Mouse (Mus musculus): ENCODE data around the gene Cpa2.

Gene Cpa2

DNA sequence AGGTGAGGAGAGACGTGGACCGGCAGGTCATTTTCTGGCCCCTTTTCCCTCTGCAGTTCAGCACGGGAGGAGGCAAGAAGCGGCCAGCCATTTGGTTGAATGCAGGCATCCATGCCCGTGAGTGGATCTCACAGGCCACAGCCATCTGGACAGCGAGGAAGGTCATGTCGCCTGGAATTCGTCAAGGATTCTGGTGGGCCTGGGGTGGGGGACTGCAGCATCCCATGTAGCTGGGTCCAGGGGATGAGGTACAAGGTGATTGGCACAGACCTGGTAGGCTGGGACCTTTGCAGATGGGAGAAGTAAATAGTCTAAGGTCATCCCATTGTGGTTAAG lies 39.4 kb downstream of the Cpa2 start:
- DNase-seq, result no peak

DNA sequence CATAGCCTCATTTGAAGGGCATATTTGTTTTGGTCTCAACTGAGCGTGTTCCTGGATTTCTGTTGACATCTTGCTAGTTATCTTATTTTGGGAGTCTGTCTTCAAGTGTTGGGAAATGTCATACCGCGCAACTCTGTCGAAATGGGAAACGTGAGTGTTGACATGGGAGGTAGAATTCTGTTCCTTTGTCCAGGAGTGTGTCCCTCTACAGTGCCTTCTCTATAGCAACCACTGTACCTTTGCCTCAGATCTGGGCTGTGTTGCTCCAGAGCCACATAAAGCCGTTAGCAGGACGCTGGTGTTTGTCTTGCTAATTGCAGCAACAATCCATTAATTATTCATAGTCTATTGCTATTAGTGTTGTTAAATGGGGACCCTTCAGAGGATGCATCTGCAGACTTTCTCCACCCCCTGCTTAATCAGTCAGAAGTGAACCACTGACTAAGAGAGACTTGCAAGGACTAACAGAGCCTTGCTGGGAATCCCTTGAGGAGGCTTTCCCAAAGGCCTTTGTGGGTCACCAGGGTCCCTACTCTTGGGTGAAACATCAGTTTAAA lies 45.6 kb downstream of the Cpa2 start:
- DNase-seq, result no peak

DNA sequence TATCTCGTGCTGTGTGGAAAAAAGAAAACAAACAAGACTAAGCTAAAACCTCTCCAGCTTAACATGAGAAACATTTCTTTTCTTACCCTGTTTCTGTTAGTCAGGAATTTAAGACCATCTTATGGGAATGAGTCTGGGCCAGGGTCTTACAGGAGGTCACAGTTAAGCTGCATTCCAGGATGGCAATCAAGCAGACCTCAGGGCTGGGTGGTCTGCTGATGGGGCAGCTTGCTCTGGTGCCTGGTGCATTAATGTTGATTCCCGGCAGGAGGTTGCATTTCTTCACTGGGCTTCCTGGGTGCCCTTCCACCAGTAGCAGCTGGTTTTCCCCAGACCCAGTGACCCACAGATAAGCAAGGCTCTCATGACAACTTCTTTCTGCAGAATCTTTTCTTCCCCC lies 48.4 kb downstream of the Cpa2 start:
- no peak for DNase-seq

DNA sequence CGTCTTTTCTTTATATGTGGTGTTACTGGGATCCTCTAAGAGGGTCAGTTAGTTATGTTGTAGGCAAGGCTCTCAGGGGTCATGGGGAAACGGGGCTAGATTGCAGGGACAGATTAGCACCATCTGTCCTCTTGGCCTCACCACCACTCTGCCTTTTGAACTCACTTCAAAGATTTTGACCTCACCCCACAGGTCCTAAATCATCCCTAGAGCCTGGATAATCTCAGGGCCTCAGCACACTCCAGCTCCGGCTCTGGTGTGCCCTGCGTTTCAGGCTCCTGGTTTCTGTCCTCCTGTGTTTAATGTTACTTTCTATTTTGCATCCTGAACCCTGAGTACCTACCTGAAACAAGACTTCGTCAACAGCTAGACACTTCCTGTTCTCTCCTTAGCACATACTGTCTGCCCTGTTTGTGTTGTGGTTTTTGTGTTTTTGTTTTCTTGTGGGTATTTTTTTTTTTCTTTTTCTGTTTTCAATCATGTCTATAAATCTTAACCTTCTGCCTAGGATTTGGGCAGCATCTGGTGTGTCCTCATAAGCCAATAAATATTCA lies 50.5 kb downstream of the Cpa2 start:
- DNase-seq, result no peak

DNA sequence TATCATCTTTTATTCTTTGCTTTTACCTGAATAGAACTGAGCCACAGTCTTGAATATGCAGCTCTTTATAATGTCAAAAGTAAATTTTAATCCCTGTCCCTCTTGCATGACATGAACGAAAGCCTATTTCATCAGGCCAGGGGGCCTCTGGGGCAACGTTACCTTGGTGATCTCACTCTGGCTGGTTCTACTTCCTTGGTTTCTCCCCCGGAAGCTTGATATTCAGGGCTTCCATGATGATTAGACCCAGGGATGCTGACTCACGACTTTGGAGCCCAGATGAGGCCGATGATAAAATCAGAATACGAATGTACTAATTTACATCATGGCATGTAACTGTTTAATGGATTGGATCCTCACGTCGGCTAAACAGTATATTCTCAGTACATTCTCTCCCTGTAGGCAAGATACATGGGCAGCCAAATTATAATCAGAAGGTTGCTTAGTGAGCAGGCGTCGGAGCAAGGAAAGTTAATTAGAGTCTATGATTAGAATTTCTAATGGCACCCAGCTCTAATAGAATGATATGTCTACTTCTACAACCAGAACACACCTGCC lies 51.1 kb downstream of the Cpa2 start:
- no peak for DNase-seq

DNA sequence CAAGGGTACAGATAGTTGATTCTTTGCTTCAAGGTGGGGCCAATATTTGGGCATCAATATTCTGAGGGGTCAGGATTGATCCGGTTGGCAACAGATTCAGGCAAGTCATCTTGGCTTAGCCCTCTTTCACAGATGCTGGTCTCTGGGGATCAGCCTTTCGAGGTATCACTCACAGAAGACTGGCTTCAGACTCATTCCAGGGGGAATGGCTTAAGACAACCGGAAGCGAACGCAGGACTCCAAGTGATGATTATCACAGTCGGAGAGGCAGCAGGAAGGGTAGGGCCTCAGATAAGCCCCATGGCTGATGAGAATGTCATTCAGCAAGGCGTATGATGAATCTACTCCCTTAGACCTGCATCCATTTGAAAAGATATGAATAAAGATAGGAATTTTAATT lies 53.0 kb downstream of the Cpa2 start:
- no peak for DNase-seq

DNA sequence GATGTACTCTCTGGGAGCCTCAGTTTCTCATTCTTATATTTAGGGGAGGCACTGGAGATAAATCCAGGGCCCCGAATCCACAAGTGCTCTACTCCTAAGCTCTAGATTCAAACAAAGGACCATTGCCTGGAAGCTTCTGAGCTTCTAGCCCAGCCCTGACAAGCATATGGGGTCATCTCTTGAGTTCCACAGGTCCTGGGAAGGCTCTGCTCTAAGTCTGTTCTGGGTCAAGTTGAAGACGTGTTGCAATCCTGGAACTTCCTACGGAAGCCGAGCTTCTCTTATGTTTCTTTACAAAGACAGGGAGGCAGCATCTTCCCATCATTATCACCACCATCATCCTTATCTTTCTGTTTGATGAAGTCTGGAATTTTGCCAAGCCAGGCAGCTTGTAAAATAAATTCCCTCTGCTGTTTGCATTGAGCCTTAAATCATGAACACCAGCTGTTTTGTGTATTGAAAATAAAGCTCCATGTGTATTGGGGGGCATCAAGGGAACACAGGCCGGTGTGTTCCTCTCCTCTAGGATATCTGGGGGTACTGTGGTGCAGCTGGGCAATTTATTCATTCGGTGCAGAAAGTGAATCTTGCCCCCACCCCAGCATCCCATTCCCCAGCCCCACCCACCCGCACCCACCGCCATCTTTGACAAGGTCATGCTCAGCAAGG lies 55.0 kb downstream of the Cpa2 start:
- no peak for DNase-seq

DNA sequence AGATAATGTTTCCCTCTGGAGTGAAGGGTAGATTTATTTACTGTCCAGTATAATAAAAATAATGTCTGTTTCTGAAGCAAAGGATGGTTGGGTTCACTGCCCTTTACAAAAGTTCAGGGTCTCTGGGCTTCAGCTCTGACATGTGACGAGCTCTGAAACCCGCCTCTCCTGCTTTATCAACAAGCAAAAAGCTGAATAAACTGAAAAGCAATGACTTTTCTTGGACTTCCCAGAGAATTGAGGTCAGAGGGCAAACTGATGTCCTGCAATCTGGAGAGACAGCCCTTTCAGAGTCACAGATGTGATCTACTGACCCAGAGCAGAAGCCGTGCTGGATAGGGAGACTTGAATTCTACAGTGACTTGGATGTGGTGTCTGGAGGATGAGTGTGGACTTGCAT lies 58.7 kb downstream of the Cpa2 start:
- peak; percentile 57 for DNase-seq

DNA sequence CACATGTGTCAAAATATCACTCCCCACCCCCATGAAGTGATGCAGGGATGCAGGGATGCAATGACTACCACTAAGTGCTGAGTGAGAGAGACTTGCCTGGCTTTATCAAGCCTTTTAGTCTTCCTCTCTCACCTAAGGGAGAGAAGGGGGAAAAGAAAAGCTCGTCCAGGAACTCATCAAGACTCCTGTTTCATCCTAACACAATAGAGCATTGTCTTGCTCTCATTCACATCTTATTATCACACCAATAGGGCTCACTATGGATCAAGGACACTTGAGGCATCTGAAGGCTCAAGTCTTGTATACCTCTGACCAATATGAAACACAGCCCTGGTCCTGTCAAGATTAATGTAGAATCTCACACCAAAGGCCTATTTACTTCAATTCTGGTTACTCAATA lies 59.6 kb downstream of the Cpa2 start:
- DNase-seq, result no peak

DNA sequence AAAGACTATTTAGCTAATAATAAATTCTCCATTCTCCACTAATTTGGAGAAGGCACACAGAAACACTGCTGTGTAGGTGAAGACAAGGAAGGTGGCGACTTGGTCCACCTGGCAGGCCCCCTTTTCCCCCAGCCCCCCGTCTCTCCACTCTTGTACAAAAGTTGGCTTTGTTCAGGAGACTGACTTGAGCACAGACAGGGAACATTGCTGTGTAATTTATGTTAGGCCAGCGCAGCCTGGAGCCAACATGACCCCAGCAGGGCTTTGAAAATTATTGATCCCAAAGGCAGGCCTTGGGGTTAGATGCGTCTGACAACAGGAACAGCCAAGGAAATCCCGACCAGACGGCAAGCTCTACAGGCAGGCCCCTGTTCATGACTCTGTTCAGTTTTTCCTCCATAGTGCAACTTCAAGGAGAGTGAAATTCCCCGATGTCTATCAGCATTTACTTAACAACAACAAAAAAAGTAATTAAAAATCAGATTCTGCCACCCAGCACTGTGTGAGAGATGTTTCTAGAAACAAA lies 63.0 kb downstream of the Cpa2 start:
- DNase-seq, result no peak

DNA sequence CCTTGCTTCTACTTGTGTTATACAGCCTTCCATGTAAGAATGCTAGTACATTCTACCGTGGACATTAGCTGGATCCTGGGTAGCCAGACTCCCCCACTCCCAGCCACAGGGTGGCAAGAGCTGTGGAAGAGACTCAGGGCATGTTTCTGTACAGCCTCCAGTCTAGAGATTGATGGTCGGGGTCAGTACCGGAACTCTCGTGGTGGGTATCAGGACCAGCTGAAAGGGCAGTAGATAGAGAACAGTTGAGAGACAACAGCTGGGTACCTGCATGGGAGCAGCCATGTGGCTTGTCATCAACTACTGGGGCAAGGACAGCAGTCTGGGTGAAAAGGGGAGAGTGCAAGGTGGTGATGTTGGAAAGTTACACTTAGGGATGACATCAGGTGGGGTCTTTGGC lies 63.7 kb downstream of the Cpa2 start:
- DNase-seq, result no peak

DNA sequence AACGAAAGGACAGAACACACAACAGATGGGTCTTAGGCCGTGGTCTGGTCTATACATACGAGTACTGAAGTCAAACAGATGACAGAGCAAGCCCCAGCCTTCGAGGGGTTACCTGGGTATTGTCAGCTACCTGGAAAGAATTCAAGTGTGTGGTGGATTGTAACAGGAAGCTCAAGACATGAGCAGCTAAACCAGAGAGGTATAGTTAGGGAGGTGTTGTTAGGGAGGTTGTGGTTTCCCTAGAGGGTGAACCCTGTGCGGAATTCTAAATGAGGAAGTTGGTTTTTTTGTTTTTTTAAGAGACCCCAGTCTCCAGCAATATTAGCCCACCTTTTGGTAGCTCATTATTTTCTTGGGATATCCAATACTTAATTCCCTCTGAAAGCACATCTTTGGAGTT lies 64.3 kb downstream of the Cpa2 start:
- DNase-seq, result no peak

DNA sequence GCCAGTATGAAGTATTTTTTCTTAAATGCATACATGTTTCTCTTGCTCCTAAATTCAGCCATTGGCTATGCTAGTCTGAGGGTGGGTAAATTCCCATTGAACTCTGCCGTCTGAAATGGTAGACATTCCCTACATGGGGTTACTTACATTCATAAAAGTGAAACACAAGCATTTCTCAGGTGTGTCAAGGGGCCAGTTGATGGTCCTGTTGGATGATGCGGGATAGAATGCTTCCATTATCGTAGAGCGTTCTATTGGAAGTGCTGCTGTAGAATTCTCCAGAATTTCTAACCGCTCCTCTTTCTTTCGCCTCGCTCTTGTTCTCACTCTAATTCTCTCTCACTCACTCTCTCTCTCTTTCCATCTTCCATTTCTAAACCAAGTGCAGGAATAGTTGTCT lies 69.3 kb downstream of the Cpa2 start, which contains the start of gene Cpa5:
TSS of gene Cpa5 (plus strand) at position 301 of the 400 bp plus-strand sequence.
- DNase-seq, result no peak

DNA sequence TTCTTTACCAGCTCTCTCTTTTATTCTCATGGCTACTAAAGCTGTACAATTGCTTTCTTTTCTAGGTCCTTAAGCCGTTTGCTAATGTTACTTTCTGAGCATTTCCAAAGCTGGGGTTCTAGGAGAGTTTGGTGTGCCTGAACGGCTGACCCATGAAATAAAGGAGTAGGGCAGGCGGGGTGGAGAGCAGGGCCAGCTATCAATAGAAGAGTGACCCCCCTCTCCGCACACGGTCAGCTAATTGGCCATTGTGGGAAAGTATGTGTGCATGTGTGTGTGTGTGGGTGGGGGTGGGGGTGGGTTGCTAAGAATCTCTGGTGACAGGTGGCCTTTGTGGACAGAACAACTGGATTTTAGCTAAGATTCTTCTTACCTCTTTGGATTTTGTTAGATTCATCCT lies 69.8 kb downstream of the Cpa2 start:
- no peak for DNase-seq

Measured in kidney, postnatal 14 days (tissue).